Mouse (Mus musculus): Measurements from ENCODE around the gene Muc4. TPM values are rescaled to one million over a fixed set of nuclear protein-coding genes. Genes with fewer than 3 reads are reported as not detected.

Muc4 gene
- total RNA-seq, 2 experiments from 2014 or later: 0.35 to 0.44 TPM

DNA sequence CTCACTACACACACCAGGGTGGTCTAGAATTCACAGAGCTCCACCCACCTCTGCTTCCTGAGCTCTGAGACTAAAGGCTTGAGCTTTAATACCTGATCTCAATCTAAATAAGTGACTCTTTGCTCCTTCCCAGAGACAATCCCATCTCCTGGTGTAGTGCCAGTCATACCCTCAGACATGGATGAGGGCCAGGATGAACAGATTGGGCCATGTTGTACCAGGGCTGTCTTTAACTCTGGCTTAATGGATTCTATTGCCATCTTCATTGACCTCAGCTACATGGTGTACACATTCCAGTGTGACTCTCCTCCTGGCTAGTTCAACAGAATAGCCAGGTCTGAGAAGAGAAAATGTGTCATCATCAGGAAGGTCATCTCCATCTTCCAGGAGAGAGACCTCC, 9.2 kb upstream of the Muc4 start:
- no peak for DNase-seq

DNA sequence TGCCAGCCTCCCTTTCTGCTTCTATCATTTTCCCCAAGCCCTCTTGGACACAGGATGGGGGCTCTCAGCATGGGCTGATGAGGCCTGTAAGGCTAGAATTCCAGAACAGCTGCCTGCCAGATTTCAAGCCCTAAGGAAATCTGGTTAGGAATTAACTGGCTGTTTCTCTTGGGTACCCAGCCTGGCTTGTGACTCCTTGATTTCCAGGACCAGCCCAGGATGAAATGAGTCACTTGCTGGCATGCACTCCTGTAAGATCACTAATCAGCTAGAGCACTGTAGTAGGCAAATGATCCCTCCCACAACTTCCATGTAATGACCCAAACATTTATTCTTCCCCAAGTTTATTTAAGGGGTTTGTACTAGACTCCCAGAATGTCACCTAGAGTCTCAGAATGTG, 7.4 kb upstream of the Muc4 start:
- DNase-seq: peak in 1 of 2 experiments; percentile 21

DNA sequence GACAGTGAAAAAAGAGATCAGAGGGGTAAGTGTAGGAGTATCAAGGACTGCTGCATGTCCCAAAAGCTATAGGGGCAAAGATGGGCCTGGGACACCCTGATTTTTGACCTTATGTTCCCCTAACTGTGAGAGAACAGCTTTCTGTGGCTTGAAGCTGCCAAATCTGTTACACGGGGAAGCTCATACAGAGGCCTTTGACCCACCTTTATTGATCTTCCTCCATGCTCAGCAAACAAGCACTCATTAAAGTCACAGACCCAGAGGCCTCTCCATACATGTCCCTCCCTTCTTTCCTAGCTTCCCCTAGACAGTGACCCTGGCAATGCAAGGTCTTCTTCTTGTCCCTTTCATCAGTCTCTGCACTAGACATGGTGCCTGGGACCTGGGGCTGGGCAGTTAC, 7.0 kb upstream of the Muc4 start:
- DNase-seq: no peak

- DNase-seq: no peak
These were observed 2.5 kb upstream of the Muc4 start for GRCm38 (mm10) chr16:32733213-32733612.

DNA sequence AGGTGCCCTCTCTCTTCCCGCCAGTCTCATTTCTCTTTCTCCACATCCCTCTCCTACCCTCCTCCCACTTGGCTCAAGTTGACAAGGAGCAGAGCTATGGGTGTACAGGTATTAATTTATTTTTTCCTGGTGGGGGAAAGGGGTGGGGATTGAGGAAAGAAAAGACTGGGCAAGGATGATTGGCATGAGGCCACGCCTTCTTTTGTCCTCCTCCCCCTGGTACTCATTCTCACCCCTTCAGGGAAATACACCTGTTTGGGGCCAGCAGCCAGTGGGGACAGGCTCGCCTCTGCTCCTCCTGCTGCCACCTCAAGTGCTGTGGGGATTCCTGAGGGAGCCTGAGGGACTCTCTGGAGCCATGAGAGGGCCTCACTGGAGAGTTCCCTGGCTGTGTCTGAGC, 336 bp downstream of the Muc4 start:
- DNase-seq: no peak

- DNase-seq: no peak
These were observed 4.4 kb downstream of the Muc4 start for GRCm38 (mm10) chr16:32740003-32740663.

- DNase-seq: no peak
These were observed 5.7 kb downstream of the Muc4 start for GRCm38 (mm10) chr16:32741366-32741765.

DNA sequence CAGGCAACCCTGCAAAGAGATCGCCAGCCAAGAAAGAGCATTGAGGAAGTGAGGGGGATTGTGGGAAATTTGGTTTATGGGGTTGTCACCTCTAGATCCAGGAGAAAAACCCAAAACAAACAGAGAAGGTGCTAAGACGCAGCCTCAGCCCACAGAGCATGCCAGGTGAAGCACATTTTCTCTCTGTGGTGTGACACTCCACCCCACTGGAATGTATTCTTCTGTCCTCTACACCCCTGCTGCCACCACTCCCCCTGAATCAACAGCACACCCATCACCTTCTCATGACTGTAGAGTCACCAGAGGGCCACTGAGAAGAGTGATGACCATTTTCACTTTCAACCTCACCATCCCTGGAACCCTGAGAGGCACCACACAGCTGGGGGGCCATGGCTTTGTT, 7.0 kb downstream of the Muc4 start:
- DNase-seq: no peak

DNA sequence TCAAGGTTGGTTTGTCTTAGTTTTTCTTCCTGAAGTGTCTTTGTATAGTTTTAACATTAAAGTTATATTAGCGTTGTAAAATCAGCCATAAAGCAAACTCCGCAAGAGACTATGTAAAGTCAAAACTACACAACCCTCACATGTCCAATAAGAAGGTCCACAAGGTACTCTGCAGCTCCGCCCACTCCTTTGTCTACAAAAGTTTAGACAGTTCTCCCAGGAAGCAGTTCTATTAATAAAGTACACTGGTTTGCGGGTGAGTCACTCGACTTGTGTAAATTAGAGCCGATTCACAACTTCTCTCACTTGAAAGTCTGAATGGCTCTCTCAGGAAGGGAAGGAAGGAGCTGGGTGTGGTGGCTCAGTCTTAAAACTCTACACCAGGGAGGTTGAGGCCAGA, 10.2 kb downstream of the Muc4 start:
- no peak for DNase-seq

GRCm38 (mm10) chr16:32750242-32751127, 14.8 kb downstream of the Muc4 start:
- DNase-seq: no peak

DNA sequence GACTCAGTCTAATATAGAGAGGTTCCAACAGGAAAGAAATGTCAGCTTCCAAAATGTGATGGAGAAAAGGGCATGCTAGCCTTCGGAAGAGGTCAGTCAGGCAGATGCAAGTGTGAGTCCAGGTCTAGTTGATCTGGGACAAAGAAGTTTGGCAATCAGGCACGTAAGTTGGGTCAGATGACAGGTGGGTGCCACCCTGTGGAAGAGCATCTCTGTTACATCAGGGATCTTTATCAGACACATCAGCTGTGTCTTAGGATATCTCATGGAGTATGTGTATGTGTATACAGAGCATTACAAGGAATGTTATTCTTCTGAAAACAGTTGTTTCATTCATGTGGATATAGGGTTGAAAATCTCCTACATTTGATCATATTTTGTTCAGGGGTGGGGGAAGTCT, 28.9 kb downstream of the Muc4 start:
- DNase-seq: no peak

DNA sequence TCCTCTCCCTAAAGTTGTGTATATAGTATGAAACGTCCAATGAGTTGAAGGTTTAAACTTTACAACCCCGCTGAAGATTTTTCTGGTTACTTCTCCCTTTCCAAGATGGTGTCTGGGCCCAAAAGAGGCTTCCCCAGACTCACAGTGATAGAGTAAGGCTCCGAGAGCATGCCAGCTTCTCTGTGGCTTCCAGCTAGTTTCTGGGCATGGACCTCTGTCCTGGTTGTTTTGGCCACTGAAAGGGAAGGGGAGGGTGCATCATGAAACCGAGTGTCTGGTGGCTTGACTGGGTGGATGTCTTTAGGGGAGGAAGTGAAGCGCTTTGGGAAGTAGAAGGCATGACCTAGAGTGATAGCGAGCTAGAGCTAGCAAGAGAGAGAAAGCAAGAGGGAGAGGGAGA, 29.3 kb downstream of the Muc4 start:
- no peak for DNase-seq

DNA sequence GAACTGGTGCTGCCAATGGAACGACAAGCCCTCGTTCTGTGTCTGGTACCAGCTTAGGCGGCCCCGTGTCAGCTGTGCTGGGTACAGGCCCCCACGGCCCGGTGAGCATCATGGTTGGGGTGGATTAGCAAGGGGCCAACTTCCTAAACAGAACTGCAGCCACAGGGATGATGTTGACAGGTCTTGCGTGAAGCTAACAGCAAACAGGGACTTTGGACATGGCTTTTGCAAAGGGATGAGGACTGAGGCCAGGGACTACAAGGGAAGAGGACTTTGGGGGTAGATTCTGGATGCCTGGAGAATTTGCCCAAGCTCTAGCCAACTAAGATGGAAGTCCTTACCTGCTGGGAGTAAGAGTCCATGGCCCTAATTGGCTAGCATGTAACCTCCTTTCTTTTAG, 31.2 kb downstream of the Muc4 start:
- DNase-seq: no peak

DNA sequence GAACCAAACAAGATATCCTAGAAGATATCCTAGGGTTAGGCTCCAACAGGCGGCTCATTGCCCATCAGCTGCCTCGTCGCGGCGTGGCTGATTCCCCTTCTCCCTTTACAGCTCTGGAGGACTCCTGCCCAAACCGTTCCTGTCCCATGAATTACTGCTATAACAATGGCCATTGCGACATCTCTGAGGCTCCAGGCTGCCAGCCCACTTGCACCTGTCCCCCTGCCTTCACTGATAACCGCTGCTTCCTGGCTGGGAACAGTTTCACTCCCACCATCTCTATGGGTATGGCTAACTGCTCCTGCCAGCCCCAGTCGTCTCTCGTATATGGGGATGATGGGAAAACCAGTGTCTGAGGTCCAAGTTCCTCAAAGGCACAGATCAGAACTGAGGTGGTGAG, 41.0 kb downstream of the Muc4 start:
- no peak for DNase-seq

GRCm38 (mm10) chr16:32778956-32779355, 43.3 kb downstream of the Muc4 start:
- no peak for DNase-seq

DNA sequence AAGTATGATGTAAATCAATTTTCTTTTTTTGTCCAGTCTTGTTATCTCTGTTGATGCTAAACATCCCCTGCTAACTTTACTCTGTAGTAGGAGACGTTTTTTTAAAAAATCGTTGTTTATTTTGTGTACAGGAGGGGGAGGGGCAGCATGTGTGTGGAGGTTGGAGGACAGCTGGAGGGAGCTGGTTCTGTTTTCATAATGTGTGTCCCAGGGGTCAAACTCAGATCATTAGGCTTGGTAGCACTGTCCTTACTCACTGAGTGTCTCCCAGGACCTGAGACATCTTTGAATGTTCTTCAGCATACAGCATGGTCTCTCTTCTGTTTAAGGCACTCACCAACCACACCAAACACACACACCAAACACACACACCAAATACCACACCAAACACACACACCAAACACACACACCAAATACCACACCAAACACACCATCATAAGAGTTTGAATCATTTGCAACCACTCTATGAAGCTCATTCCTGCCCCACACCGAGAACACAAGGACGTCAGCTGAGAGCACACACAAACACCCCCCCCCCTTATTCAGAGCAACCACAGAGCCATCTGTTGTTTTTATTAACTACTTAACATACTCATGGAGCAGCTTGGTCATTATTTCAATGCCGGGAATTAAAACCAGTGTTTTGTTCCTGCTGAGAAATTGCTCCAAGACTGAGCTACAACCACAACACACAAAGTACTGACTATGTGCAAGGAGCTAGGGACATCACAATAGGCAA, 47.8 kb downstream of the Muc4 start:
- no peak for DNase-seq

DNA sequence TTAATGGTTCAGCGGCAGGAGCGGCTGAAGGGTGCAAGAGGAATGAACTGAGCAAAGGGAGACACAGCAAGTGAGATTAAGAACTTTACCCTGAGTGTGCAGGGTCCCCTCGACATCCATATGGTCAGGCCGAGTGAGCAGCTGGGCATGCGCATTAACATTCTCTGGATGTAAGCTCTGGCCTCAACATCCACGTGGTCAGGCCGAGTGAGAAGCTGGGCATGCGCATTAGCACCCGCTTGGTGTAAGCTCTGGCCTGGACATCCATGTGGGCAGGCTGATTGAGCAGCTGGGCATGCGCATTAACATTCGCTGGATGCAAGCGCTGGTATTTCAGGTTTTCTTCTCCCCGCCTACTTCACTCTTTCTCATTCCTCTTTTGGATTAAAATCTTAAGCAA, 49.2 kb downstream of the Muc4 start:
- no peak for DNase-seq

DNA sequence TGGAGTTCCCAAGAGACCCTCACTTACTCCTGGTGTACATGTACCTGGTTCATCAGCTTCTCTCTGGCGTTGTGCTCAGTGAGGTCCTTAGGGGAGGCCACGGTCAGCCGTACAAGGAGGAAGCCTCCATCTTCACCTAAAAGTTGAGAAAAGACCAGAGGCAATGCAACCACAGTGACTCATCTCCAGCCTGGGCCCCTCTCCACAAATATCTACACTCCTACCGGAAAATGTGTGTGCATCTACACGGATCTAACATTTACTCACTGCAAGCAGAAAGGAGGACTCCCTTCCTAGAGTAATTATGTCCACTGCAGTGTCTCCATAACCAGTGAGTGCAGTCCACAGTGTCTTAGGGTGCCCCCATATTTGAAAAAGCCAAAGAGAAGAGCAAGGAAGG, 54.4 kb downstream of the Muc4 start:
- DNase-seq: no peak

DNA sequence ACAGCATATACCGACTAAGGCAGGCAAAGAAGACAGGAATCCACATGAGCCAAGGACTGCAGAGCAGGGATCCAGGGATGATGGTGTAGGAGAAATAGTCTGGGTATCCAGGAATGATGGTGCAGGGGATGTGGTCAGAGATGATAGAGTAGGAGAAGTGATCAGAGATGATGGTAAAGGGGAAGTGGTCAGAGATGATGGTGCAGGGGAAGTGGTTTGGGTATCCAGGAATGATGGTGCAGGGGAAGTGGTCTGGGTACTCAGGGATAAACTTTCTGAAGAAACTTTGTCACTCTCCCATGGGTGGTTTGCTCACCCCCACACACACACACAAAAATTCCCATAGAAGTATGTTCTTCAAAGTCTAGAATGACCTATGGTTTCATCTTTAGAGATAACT, 59.5 kb downstream of the Muc4 start:
- no peak for DNase-seq

- no peak for DNase-seq
These were observed 61.2 kb downstream of the Muc4 start for GRCm38 (mm10) chr16:32796676-32797425.

GRCm38 (mm10) chr16:32797426-32797689, 61.7 kb downstream of the Muc4 start, which contains the start of gene Muc20:
TSS of gene Muc20 (minus strand) at chr16:32797435.
- DNase-seq: no peak

GRCm38 (mm10) chr16:32803252-32803853, 67.7 kb downstream of the Muc4 start:
- DNase-seq: peak; percentile 88 to 89

All from heart, adult 18-20 months (tissue).